Mouse (Mus musculus) embryo, embryonic 10 days (tissue): ENCODE measurements around the gene Clip1.

Experiments
- DNase-seq: peaks from one replicate; pipeline ENCODE4 v3.0.0-alpha.2; 2015; ENCODE audit warnings: low spot score

Gene Clip1

DNA sequence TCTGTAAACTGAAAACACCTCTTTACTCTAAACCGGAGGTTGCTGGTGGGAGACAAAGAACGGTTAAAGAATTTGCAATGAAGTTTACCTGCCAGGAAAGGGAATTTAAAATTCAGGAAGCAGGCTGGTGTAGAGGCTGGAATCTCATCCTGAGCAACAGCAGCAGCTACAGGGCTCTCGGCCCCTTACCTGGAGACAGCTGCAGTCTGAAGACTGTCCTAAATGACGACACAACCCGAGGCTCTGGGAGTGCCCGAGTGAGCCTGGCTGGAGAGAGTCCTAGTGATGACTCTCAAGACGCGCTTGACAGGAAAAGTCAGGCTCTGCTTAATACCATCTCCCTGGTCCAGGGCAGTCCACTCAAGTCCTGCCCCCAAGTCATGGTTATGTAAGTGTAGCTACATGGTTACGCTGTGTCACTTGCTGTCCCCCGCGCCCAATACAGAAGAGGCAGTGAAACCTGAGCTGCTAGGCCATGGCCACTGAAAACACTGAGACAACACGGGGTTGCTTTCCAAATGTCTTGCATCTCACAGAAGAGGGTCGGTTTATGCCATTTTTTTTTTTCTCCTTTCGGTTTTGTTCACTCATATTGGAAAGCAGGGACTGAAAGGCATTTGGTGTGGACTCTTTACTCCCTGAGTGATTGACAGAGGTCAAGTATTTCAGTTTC is 13.5 kb downstream of the Clip1 start:
- peak; percentile 53 for DNase-seq

DNA sequence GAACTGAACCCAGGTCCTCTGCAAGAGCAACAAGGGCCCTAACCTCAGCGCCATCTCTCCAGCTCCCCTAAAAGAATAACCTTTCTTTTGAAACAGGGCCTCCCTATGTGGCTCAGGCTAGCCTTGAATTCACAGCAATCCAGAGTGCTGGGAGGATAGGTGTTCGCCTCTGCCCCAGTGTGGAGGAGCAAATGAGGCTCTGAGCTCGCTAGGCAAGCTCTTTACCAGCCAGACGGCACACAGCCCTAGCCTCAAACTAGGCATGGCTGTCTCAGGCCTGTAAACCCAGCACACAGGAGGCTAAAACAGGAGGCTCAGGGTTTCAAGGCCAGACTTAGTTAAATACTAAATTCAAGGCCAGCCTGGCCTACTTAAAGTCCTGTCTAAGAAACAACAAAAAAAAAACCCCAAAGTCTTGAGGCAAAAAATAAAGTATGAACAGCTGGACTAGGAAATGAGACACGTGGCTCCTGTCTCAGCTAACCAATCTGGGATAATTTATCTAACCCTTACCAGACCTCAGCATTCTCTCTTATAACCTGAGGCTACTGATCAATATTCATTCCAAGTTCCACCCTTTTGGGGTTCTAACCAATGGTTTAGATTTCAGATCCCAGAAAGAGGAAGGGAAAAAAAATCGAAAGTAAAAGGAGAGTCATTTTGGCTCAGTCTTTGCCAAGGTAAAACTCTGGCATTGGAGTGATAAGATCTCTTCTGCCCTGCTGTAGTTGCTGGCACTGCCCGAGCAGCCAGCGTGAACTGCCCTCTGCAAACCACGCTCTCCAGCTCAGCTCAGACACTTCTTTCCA is 14.2 kb downstream of the Clip1 start:
- no peak for DNase-seq

- DNase-seq, result no peak
Measured at GRCm38 (mm10) chr5:123667915-123668314, 16.5 kb downstream of the Clip1 start.

DNA sequence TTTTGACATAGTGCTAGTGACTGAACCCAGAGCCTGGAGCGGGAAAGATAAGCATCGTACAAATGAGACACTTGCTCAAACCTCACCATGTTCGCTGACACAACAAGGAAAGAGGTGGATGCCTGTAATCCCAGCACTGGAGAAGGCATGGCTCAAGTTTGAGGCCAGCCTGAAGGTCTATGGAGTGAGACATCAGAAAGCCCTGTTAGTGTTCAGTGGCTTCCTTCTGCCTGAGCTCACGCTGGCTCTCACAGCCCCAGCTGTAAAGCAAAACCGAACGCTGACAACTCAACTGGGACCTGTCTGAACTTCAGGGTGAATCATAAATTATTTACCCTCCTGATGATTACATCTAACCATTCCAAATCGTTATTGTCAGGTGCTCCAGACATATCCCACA is 18.5 kb downstream of the Clip1 start:
- no peak for DNase-seq

- DNase-seq, result no peak
Measured at GRCm38 (mm10) chr5:123664329-123664728, 20.1 kb downstream of the Clip1 start.

DNA sequence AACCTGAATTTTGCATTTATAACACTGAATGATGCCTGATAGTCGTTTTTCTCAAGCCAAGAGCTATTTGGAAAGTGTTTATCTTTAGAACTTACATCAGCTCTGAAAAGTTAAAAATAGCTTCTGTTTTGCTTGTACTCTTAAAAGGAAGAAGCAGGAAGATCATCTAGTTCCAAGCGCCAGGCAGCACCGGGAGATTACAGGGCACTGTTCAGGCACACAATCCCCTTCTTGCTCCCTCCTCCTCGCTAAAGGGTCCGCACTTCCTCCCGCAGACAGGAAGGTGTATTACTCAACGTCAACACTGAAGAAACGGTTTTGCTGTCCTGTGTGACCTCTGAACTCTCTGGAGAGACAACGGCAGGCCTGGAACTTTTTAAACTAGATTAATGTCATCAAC is 22.4 kb downstream of the Clip1 start:
- DNase-seq, result peak; percentile 20

DNA sequence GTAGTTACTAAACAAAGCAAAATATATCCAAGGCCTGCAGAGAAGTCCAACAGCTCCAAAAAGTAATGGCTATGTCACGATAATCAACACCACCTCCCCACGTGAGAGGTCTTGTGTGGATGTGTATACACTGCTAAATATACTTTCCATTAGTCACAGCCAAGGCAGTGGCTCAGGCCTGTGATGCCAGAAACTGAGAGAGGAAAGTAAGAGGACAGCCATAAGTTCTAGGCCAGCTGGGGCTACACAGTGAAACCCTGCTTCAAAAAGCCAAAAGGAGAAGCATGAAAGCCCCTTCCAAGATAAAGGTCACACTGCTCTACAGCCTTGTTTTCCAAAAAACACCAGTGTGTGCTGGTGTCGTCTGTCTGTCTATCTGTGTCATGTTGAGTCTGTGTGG is 22.8 kb downstream of the Clip1 start:
- DNase-seq, result no peak

- no peak for DNase-seq
Measured at GRCm38 (mm10) chr5:123657651-123658050, 26.8 kb downstream of the Clip1 start.

GRCm38 (mm10) chr5:123654937-123655336 is 29.5 kb downstream of the Clip1 start:
- no peak for DNase-seq

GRCm38 (mm10) chr5:123653287-123653801 is 31.1 kb downstream of the Clip1 start:
- no peak for DNase-seq

DNA sequence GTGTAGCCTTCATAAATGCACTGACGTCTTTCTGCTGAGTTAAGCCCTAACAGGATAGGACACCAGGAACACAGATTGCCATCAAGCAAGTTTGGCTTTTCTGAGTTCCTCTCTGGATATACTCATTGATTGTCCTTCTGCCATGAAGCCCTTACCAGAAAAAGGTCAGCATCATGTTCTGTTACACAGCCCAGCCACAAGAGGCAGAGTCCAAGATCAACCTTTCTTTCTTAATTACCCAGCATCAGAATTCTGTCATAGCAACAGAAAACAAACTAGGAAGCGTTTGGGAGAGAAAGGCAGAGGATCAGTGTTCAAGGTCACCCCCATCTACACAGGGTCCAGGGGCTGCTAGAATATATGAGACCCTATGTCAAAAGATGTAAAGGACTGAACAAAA is 33.6 kb downstream of the Clip1 start:
- no peak for DNase-seq

DNA sequence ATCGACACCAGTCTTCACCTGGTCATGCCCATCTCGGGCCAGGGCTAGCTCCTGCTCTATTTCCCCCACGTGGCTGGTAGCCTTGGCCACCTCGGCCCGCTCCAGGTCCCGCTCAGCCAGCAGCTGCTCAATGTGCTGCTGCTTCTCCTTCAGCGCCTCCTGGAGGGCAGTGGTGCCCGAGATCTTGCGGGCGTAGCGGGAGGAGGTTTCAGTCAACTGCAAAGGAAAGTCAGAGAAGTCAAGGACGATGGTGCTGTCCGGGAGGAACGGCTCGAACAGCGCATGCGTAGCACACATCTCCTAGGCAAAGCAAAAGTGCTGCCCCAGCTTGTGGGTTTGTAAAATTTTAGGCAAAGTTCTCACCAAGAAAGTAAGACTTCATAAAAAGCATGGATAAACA is 42.0 kb downstream of the Clip1 start:
- DNase-seq, result no peak

DNA sequence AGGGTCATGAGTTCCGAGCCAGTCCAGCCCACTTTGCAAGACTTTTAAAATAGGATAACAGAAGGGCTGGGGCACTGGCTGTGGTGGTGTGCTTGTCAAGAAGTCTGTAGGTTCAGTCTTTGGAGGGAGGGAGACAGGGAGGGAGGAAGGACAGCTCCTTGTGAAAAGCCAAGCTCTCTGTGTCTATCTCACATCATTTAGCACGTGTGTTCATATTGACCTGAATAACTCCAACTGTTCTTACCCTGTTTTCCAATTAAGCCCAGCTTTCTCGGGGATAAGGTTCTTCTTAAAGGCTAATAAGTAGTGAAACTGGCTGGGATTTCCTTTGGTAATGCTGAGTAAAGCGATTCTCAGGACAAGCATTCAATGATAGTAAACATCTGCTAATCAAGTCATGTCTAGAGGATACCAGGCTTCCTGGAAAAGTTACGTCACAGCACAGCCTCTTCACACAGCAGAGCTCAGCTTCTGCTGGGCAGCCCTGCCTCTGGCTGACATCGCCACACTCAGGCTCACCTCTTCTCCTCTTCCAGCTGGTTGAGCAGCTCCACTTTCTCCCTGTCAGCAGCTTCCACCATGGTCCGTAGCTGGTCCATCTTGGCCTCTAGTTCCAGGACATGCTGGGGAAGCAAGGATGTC is 43.0 kb downstream of the Clip1 start:
- no peak for DNase-seq

DNA sequence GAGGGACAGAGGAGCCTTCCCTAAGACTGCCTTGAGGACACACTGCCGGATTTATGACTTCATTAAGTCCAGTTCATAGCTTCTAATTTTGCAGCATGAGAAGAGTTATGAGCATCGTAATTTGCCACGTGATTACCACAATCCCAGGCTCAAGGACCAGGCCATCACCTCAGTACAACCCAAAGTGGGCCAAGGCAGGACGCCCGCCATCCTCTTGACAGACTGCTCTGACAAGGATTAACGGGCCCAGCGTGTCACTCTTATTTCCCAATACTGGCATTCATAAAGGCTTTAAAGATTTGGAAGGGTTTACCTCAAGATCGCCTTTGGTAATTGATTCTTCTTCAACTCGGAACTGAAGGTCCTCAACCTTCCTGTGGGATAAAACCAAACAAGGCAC is 44.2 kb downstream of the Clip1 start:
- DNase-seq, result no peak

DNA sequence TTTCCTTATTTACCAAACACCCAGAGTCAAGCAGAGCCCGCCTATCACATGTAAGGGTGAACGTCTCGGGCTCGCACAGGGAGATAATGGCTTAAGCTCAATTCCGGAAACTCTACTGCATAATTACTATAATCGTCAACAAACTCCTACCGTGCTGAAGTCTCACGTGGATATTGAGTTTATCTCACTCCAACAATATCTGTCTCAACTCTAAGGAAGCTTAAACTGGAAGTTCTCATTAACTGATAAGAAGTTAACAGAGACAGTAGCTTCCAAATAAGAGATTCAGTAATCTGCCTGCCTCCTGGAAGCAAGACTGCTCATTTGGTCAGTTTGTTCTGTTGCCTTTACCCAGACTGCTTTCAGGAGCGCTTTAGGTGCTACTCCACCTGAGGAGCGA is 53.2 kb downstream of the Clip1 start:
- no peak for DNase-seq

GRCm38 (mm10) chr5:123626631-123627030 is 57.8 kb downstream of the Clip1 start:
- DNase-seq, result peak; percentile 81

GRCm38 (mm10) chr5:123622421-123622820 is 62.0 kb downstream of the Clip1 start:
- peak; percentile 62 for DNase-seq

- DNase-seq, result no peak
Measured at GRCm38 (mm10) chr5:123618558-123618957, 65.9 kb downstream of the Clip1 start.

- DNase-seq, result no peak
Measured at GRCm38 (mm10) chr5:123614246-123614645, 70.2 kb downstream of the Clip1 start.

DNA sequence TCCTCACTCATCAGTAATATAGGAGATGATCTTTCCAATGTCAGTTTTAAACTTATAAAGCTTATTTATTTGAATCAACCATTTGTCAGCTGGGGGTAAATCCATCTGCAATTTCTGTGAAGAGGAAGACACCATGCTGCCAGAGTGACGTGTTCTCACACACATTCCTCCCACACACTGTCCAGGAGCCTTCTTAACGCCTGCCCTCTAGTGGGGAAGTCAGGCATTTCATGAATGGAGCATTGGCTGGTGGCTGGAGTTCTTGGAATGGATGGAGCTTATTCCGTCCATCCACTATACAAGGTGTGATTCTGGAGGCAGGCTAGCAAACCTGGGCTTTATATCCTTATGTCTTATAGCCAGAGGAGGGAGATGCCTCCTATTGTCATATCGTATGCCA is 74.6 kb downstream of the Clip1 start:
- DNase-seq, result peak; percentile 86

- DNase-seq, result no peak
Measured at GRCm38 (mm10) chr5:123609416-123609815, 75.0 kb downstream of the Clip1 start.

DNA sequence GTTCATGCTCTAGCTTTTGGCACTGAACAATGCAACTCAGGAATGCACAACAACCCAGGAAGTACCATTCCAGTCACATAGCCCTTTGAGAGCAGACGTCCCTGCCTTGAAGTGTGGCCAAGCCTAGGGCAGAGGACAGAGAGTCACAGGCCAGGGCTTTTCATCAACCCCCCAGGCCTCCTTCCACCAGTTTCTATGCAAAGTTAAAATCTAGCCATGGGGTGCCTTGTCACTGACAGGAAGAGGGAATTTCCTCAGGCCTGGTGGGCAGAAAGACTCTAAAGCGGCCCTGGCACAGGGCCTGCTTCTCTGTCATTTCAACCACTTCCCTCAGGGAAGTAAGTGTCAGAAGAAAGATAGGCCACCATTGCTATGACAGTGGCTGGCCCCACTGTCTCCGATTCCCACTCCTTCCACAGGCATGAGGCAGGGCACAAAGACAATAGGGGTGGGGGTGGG is 77.2 kb downstream of the Clip1 start:
- DNase-seq, result no peak

DNA sequence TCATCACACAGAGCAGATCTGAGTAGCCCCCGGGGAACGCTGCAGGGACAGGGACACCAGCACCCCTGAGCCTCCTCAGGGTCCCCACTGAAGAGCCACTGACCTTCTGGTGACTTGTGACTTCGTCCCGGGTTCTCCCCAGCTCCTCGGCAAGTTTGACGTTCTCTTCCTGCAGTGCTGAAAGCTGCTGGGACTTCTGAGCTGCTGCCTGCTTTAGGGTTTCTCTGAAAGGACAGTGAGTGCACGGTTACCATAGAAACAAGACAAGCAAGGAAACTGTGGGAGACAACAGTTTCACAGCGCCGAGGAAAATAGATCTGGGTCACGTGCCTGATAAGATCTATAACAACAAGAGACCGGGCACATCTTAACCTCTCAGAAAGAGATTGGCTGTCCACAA is 80.9 kb downstream of the Clip1 start:
- DNase-seq, result peak; percentile 21
